Mouse (Mus musculus): Measurements from ENCODE around the gene Efl1. TPM values are rescaled to one million over a fixed set of nuclear protein-coding genes. Genes with fewer than 3 reads are reported as not detected.
"Not testable (repeated sequence)": the region's sequence is repeated elsewhere in the genome, so short reads cannot be mapped to it uniquely, and the experiment has no call there.

The Efl1 gene
- total RNA-seq, 2 experiments from 2014 or later, result 16.7 to 19.3 TPM

GRCm38 (mm10) chr7:82755602-82756155, 107.3 kb downstream of the Efl1 start:
- DNase-seq (ENCODE audit: low spot score in 2 of 2), result no peak

- no peak for DNase-seq (ENCODE audit: low spot score in 2 of 2)
Measured at GRCm38 (mm10) chr7:82758521-82758920, 110.1 kb downstream of the Efl1 start.

GRCm38 (mm10) chr7:82759091-82759490, 110.7 kb downstream of the Efl1 start:
- no peak for DNase-seq (ENCODE audit: low spot score in 2 of 2)

GRCm38 (mm10) chr7:82764951-82765350, 116.5 kb downstream of the Efl1 start:
- DNase-seq (ENCODE audit: low spot score in 2 of 2), result no peak

- no peak for DNase-seq (ENCODE audit: low spot score in 2 of 2)
Measured at GRCm38 (mm10) chr7:82766623-82767022, 118.2 kb downstream of the Efl1 start.

- no peak for DNase-seq (ENCODE audit: low spot score in 2 of 2)
Measured at GRCm38 (mm10) chr7:82770207-82770606, 121.8 kb downstream of the Efl1 start.

GRCm38 (mm10) chr7:82770957-82771660, 122.7 kb downstream of the Efl1 start:
- DNase-seq (ENCODE audit: low spot score in 2 of 2), result not testable (repeated sequence)

GRCm38 (mm10) chr7:82771661-82772021, 123.2 kb downstream of the Efl1 start:
- DNase-seq (ENCODE audit: low spot score in 2 of 2), result not testable (repeated sequence)

- DNase-seq (ENCODE audit: low spot score in 2 of 2), result no peak
Measured at GRCm38 (mm10) chr7:82772481-82772880, 124.1 kb downstream of the Efl1 start.

- no peak for DNase-seq (ENCODE audit: low spot score in 2 of 2)
Measured at GRCm38 (mm10) chr7:82773150-82773549, 124.7 kb downstream of the Efl1 start.

- DNase-seq (ENCODE audit: low spot score in 2 of 2), result no peak
Measured at GRCm38 (mm10) chr7:82773884-82774283, 125.5 kb downstream of the Efl1 start.

GRCm38 (mm10) chr7:82775090-82775489, 126.7 kb downstream of the Efl1 start:
- DNase-seq (ENCODE audit: low spot score in 2 of 2), result no peak

GRCm38 (mm10) chr7:82783071-82783470, 134.7 kb downstream of the Efl1 start:
- DNase-seq (ENCODE audit: low spot score in 2 of 2), result no peak

- DNase-seq (ENCODE audit: low spot score in 2 of 2), result no peak
Measured at GRCm38 (mm10) chr7:82783693-82784092, 135.3 kb downstream of the Efl1 start.

GRCm38 (mm10) chr7:82785335-82785934, 137.0 kb downstream of the Efl1 start:
- DNase-seq (ENCODE audit: low spot score in 2 of 2), result no peak

GRCm38 (mm10) chr7:82785970-82786647, 137.7 kb downstream of the Efl1 start:
- DNase-seq (ENCODE audit: low spot score in 2 of 2), result peak; percentile 31 to 35

GRCm38 (mm10) chr7:82792644-82793043, 144.2 kb downstream of the Efl1 start:
- no peak for DNase-seq (ENCODE audit: low spot score in 2 of 2)

GRCm38 (mm10) chr7:82793111-82793510, 144.7 kb downstream of the Efl1 start:
- no peak for DNase-seq (ENCODE audit: low spot score in 2 of 2)

GRCm38 (mm10) chr7:82794542-82794941, 146.1 kb downstream of the Efl1 start:
- DNase-seq (ENCODE audit: low spot score in 2 of 2), result no peak

GRCm38 (mm10) chr7:82802206-82802605, 153.8 kb downstream of the Efl1 start:
- no peak for DNase-seq (ENCODE audit: low spot score in 2 of 2)

GRCm38 (mm10) chr7:82808257-82808656, 159.8 kb downstream of the Efl1 start:
- no peak for DNase-seq (ENCODE audit: low spot score in 2 of 2)

- no peak for DNase-seq (ENCODE audit: low spot score in 2 of 2)
Measured at GRCm38 (mm10) chr7:82809126-82809525, 160.7 kb downstream of the Efl1 start.

All from layer of hippocampus, postnatal 10 days (tissue).